Mouse (Mus musculus): ENCODE results near the gene Tmem30b. TPM values are rescaled to one million over a fixed set of nuclear protein-coding genes. Genes with fewer than 3 reads are reported as not detected.

Tmem30b gene
- polyA plus RNA-seq, 1 experiment: 0.14 TPM

GRCm38 (mm10) chr12:73587262-73587661, 41.1 kb upstream of the Tmem30b start:
- Histone ChIP-seq H3K4me3 (ENCODE audit: extremely low read depth, insufficient read depth, insufficient read length) (peak overlapping the region; percentile 21), H3K27ac (ENCODE audit: insufficient read depth, low read length) (no peak overlapping the region)
- 57% methylated on average over 3 of the region's 3 CpGs for WGBS

GRCm38 (mm10) chr12:73585850-73586249, 39.7 kb upstream of the Tmem30b start:
- TF ChIP-seq POLR2A (IDR thresholded peaks at IDR 0.05; ENCODE audit: low read depth, low read length) (no peak), CTCF (IDR thresholded peaks at IDR 0.05; ENCODE audit: extremely low read depth, insufficient read depth, insufficient read length, insufficient replicate concordance) (no peak)
- no peak for DNase-seq (ENCODE audit: low read depth in 1 of 2, low spot score in 2 of 2)
- Histone ChIP-seq H3K4me3 (ENCODE audit: extremely low read depth, insufficient read depth, insufficient read length) (peak overlapping the region; percentile 65), H3K27ac (ENCODE audit: insufficient read depth, low read length) (peak overlapping the region; percentile 87), H3K4me1 (ENCODE audit: control insufficient read depth, insufficient read depth, insufficient read length) (no peaks in the 10 kb centered on the region; the same call in 1 of the 2 replicates), H3K27me3 (ENCODE audit: control insufficient read depth, insufficient read depth, low read length) (peaks cover 10% of the 10 kb centered on the region), H3K36me3 (ENCODE audit: control insufficient read depth, insufficient read depth, low read length) (no peaks in the 10 kb centered on the region)
- under 1% methylated on average over 7 of the region's 7 CpGs for WGBS

More at GRCm38 (mm10) chr12:73587262-73587661, 41.1 kb upstream of the Tmem30b start:
- no peak for DNase-seq (ENCODE audit: low read depth in 1 of 2, low spot score in 2 of 2)
- Histone ChIP-seq H3K4me1 (ENCODE audit: control insufficient read depth, insufficient read depth, insufficient read length) (peaks cover 2% of the 10 kb centered on the region), H3K36me3 (ENCODE audit: control insufficient read depth, insufficient read depth, low read length) (no peaks in the 10 kb centered on the region), H3K27me3 (ENCODE audit: control insufficient read depth, insufficient read depth, low read length) (peaks cover 10% of the 10 kb centered on the region)
- TF ChIP-seq POLR2A (IDR thresholded peaks at IDR 0.05; ENCODE audit: low read depth, low read length): no peak
- no peak for TF ChIP-seq CTCF (IDR thresholded peaks at IDR 0.05; ENCODE audit: extremely low read depth, insufficient read depth, insufficient read length, insufficient replicate concordance)

GRCm38 (mm10) chr12:73585241-73585801, 39.1 kb upstream of the Tmem30b start:
- H3K4me3 ChIP-seq (ENCODE audit: extremely low read depth, insufficient read depth, insufficient read length): peak overlapping the region; percentile 65
- DNase-seq (ENCODE audit: low read depth in 1 of 2, low spot score in 2 of 2): no peak
- TF ChIP-seq POLR2A (IDR thresholded peaks at IDR 0.05; ENCODE audit: low read depth, low read length) (no peak), CTCF (IDR thresholded peaks at IDR 0.05; ENCODE audit: extremely low read depth, insufficient read depth, insufficient read length, insufficient replicate concordance) (no peak)
- 1% methylated on average over 33 of the region's 33 CpGs for WGBS
- H3K4me1 ChIP-seq (ENCODE audit: control insufficient read depth, insufficient read depth, insufficient read length): no peaks in the 10 kb centered on the region; the same call in 1 of the 2 replicates
- peaks cover 10% of the 10 kb centered on the region for H3K27me3 ChIP-seq (ENCODE audit: control insufficient read depth, insufficient read depth, low read length)
- no peaks in the 10 kb centered on the region for H3K36me3 ChIP-seq (ENCODE audit: control insufficient read depth, insufficient read depth, low read length)
- peak overlapping the region; percentile 87 for H3K27ac ChIP-seq (ENCODE audit: insufficient read depth, low read length)

- Histone ChIP-seq H3K4me1 (ENCODE audit: control insufficient read depth, insufficient read depth, insufficient read length) (no peaks in the 10 kb centered on the region; the same call in 1 of the 2 replicates), H3K4me3 (ENCODE audit: extremely low read depth, insufficient read depth, insufficient read length) (peak within 1 kb of the TSS; percentile 65), H3K36me3 (ENCODE audit: control insufficient read depth, insufficient read depth, low read length) (no peaks in the 10 kb centered on the region), H3K27ac (ENCODE audit: insufficient read depth, low read length) (peak within 1 kb of the TSS; percentile 87), H3K27me3 (ENCODE audit: control insufficient read depth, insufficient read depth, low read length) (peaks cover 10% of the 10 kb centered on the region)
- 1% methylated on average over 58 of the region's 61 CpGs for WGBS
- no peak for TF ChIP-seq CTCF (IDR thresholded peaks at IDR 0.05; ENCODE audit: extremely low read depth, insufficient read depth, insufficient read length, insufficient replicate concordance)
- TF ChIP-seq POLR2A (IDR thresholded peaks at IDR 0.05; ENCODE audit: low read depth, low read length): no peak; the same call in 1 of the 2 replicates
- peak in 1 of 2 experiments; percentile 77 for DNase-seq (ENCODE audit: low read depth in 1 of 2, low spot score in 2 of 2)
These were observed 38.5 kb upstream of the Tmem30b start, which contains the start of gene Prkch for GRCm38 (mm10) chr12:73584610-73585240. Gene Prkch (plus strand): TSS chr12:73584796.

- Histone ChIP-seq H3K36me3 (ENCODE audit: control insufficient read depth, insufficient read depth, low read length) (no peaks in the 10 kb centered on the region), H3K4me3 (ENCODE audit: extremely low read depth, insufficient read depth, insufficient read length) (peak overlapping the region; percentile 65; the same call in 1 of the 2 replicates), H3K27ac (ENCODE audit: insufficient read depth, low read length) (peak overlapping the region; percentile 22), H3K4me1 (ENCODE audit: control insufficient read depth, insufficient read depth, insufficient read length) (no peaks in the 10 kb centered on the region), H3K27me3 (ENCODE audit: control insufficient read depth, insufficient read depth, low read length) (peaks cover 10% of the 10 kb centered on the region)
- DNase-seq (ENCODE audit: low read depth in 1 of 2, low spot score in 2 of 2): no peak
- WGBS: 17% methylated on average over 33 of the region's 33 CpGs
- TF ChIP-seq CTCF (IDR thresholded peaks at IDR 0.05; ENCODE audit: extremely low read depth, insufficient read depth, insufficient read length, insufficient replicate concordance): no peak
These were observed 37.8 kb upstream of the Tmem30b start for GRCm38 (mm10) chr12:73583813-73584609.

- H3K27ac ChIP-seq (ENCODE audit: insufficient read depth, low read length): no peak overlapping the region
- no peak for DNase-seq (ENCODE audit: low read depth in 1 of 2, low spot score in 2 of 2)
- H3K27me3 ChIP-seq (ENCODE audit: control insufficient read depth, insufficient read depth, low read length): peaks cover 10% of the 10 kb centered on the region
- H3K4me1 ChIP-seq (ENCODE audit: control insufficient read depth, insufficient read depth, insufficient read length): no peaks in the 10 kb centered on the region
- no peaks in the 10 kb centered on the region for H3K36me3 ChIP-seq (ENCODE audit: control insufficient read depth, insufficient read depth, low read length)
- 82% methylated on average over 9 of the region's 9 CpGs for WGBS
- TF ChIP-seq CTCF (IDR thresholded peaks at IDR 0.05; ENCODE audit: extremely low read depth, insufficient read depth, insufficient read length, insufficient replicate concordance) (no peak), POLR2A (IDR thresholded peaks at IDR 0.05; ENCODE audit: low read depth, low read length) (no peak)
- H3K4me3 ChIP-seq (ENCODE audit: extremely low read depth, insufficient read depth, insufficient read length): no peak overlapping the region
These were observed 37.1 kb upstream of the Tmem30b start for GRCm38 (mm10) chr12:73583318-73583717.
